Mouse (Mus musculus): ENCODE measurements around the gene Rcc1l. TPM values are rescaled to one million over a fixed set of nuclear protein-coding genes. Genes with fewer than 3 reads are reported as not detected.

Rcc1l gene
- polyA plus RNA-seq, 1 experiment from 2014 or later = 37.2 TPM

- Histone ChIP-seq H3K4me2 (no peak overlapping the region), H3K9ac (no peak overlapping the region), H3K36me3 (peaks cover 13% of the 10 kb centered on the region; the same call in 1 of the 2 replicates), H3K27ac (no peak overlapping the region), H3K27me3 (no peaks in the 10 kb centered on the region), H3K4me1 (peaks cover 40% of the 10 kb centered on the region), H3K4me3 (replicated peaks) (no peak overlapping the region), H3K9me3 (replicated peaks) (no peaks in the 10 kb centered on the region)
- 77% methylated on average over 6 of the region's 6 CpGs for WGBS
- no peak for ATAC-seq (replicated peaks; ENCODE audit: low FRiP score)
Observed at GRCm38 (mm10) chr5:134102720-134103119, 73.9 kb downstream of the Rcc1l start.

- peaks cover 13% of the 10 kb centered on the region; the same call in 1 of the 2 replicates for H3K36me3 ChIP-seq
- H3K4me3 ChIP-seq (replicated peaks) = peak overlapping the region; percentile 75; the same call in 1 of the 2 replicates
- 0 out of 2 replicates have a peak, but pooled peaks have one; percentile 12 for ATAC-seq (replicated peaks; ENCODE audit: low FRiP score)
- peak overlapping the region; percentile 21; the same call in 1 of the 2 replicates for H3K9ac ChIP-seq
- H3K9me3 ChIP-seq (replicated peaks) = no peaks in the 10 kb centered on the region
- no peaks in the 10 kb centered on the region for H3K27me3 ChIP-seq
- peaks cover 40% of the 10 kb centered on the region for H3K4me1 ChIP-seq
- 23% methylated on average over 5 of the region's 5 CpGs for WGBS
- H3K27ac ChIP-seq = peak overlapping the region; percentile 81
- H3K4me2 ChIP-seq = peak overlapping the region; percentile 91
Observed at GRCm38 (mm10) chr5:134101883-134102282, 74.7 kb downstream of the Rcc1l start.

- H3K4me3 ChIP-seq (replicated peaks) = peak overlapping the region; percentile 75
- 51% methylated on average over 5 of the region's 5 CpGs for WGBS
- peak overlapping the region; percentile 81 for H3K27ac ChIP-seq
- H3K9ac ChIP-seq = peak overlapping the region; percentile 21; the same call in 1 of the 2 replicates
- peaks cover 12% of the 10 kb centered on the region; the same call in 1 of the 2 replicates for H3K36me3 ChIP-seq
- H3K4me1 ChIP-seq = peaks cover 40% of the 10 kb centered on the region
- H3K4me2 ChIP-seq = peak overlapping the region; percentile 91
- peak; percentile 8; the same call in 1 of the 2 replicates for ATAC-seq (replicated peaks; ENCODE audit: low FRiP score)
- H3K27me3 ChIP-seq = no peaks in the 10 kb centered on the region
- no peaks in the 10 kb centered on the region for H3K9me3 ChIP-seq (replicated peaks)
Observed at GRCm38 (mm10) chr5:134101322-134101721, 75.3 kb downstream of the Rcc1l start.

- Histone ChIP-seq H3K4me2 (peak overlapping the region; percentile 91), H3K4me1 (peaks cover 40% of the 10 kb centered on the region), H3K9me3 (replicated peaks) (no peaks in the 10 kb centered on the region), H3K9ac (peak overlapping the region; percentile 74), H3K4me3 (replicated peaks) (peak overlapping the region; percentile 75), H3K27ac (0 out of 2 replicates have a peak overlapping the region, but pooled peaks have one; percentile 91), H3K27me3 (no peaks in the 10 kb centered on the region), H3K36me3 (peaks cover 1% of the 10 kb centered on the region; the same call in 1 of the 2 replicates)
- ATAC-seq (replicated peaks; ENCODE audit: low FRiP score) = no peak
- 2% methylated on average over 17 of the region's 17 CpGs for WGBS
Observed at GRCm38 (mm10) chr5:134100232-134100771, 76.3 kb downstream of the Rcc1l start.

- peak; percentile 87 for ATAC-seq (replicated peaks; ENCODE audit: low FRiP score)
- under 1% methylated on average over 55 of the region's 58 CpGs for WGBS
Observed at GRCm38 (mm10) chr5:134099496-134100211, 76.9 kb downstream of the Rcc1l start, which contains the start of gene Castor2. Gene Castor2, plus strand, starts transcription at chr5:134099711.

GRCm38 (mm10) chr5:134098976-134099375, 77.6 kb downstream of the Rcc1l start:
- peak; percentile 72 for ATAC-seq (replicated peaks; ENCODE audit: low FRiP score)
- Histone ChIP-seq H3K9ac (peak overlapping the region; percentile 74), H3K36me3 (no peaks in the 10 kb centered on the region), H3K4me2 (peak overlapping the region; percentile 91), H3K27me3 (no peaks in the 10 kb centered on the region), H3K4me3 (replicated peaks) (peak overlapping the region; percentile 75), H3K27ac (peak overlapping the region; percentile 91), H3K9me3 (replicated peaks) (no peaks in the 10 kb centered on the region), H3K4me1 (peaks cover 40% of the 10 kb centered on the region)
- 0% methylated on average over 17 of the region's 17 CpGs for WGBS

More at GRCm38 (mm10) chr5:134099496-134100211, 76.9 kb downstream of the Rcc1l start, which contains the start of gene Castor2:
- Histone ChIP-seq H3K27me3 (no peaks in the 10 kb centered on the region), H3K9ac (peak within 1 kb of the TSS; percentile 74), H3K27ac (peak within 1 kb of the TSS; percentile 91), H3K4me3 (replicated peaks) (peak within 1 kb of the TSS; percentile 75), H3K9me3 (replicated peaks) (no peaks in the 10 kb centered on the region), H3K4me1 (peaks cover 40% of the 10 kb centered on the region), H3K36me3 (no peaks in the 10 kb centered on the region), H3K4me2 (peak within 1 kb of the TSS; percentile 91)

- H3K4me2 ChIP-seq = peak overlapping the region; percentile 91
- peak overlapping the region; percentile 75 for H3K4me3 ChIP-seq (replicated peaks)
- peak; percentile 13; the same call in 1 of the 2 replicates for ATAC-seq (replicated peaks; ENCODE audit: low FRiP score)
- H3K27ac ChIP-seq = peak overlapping the region; percentile 91
- peaks cover 40% of the 10 kb centered on the region for H3K4me1 ChIP-seq
- peak overlapping the region; percentile 74; the same call in 1 of the 2 replicates for H3K9ac ChIP-seq
- H3K9me3 ChIP-seq (replicated peaks) = no peaks in the 10 kb centered on the region
- no peaks in the 10 kb centered on the region for H3K27me3 ChIP-seq
- H3K36me3 ChIP-seq = no peaks in the 10 kb centered on the region
- 42% methylated on average over 13 of the region's 13 CpGs for WGBS
Observed at GRCm38 (mm10) chr5:134098341-134098902, 78.2 kb downstream of the Rcc1l start.

Other genes with a start within 250 kb of the Rcc1l start
- gene Castor2, start 77.1 kb downstream of the Rcc1l start, polyA plus RNA-seq (2015; fragmentation: Nextera tagmentation; extraction: Ambion mirVana) = 10.2 and 12.8 TPM in 2 replicates
- 9.1 and 9.6 TPM in 2 replicates for gene Gtf2ird2, start 7.2 kb upstream of the Rcc1l start, polyA plus RNA-seq (2015; fragmentation: Nextera tagmentation; extraction: Ambion mirVana)
- gene Ncf1, start 52.9 kb upstream of the Rcc1l start, polyA plus RNA-seq (2015; fragmentation: Nextera tagmentation; extraction: Ambion mirVana) = 3.6 and 3.7 TPM in 2 replicates
- 196 and 197 TPM in 2 replicates for gene Gtf2i, start 138.0 kb upstream of the Rcc1l start, polyA plus RNA-seq (2015; fragmentation: Nextera tagmentation; extraction: Ambion mirVana)

Data from kidney, embryonic 15.5 days (tissue).